Mouse (Mus musculus) heart, adult 2 months (tissue): Measurements from ENCODE around the gene Rasgef1b. TPM values are rescaled to one million over a fixed set of nuclear protein-coding genes. Genes with fewer than 3 reads are reported as not detected.

Experiments used
- DNase-seq, 2 experiments: peaks; one replicate each; pipeline ENCODE4 v3.0.0; 2021
- H3K27ac ChIP-seq: fragments of 200-600 bp; 2 replicates; pipeline ENCODE4 v1.8.1; 2022
- H3K27me3 ChIP-seq: fragments of 200-500 bp; 2 replicates; pipeline ENCODE4 v1.6.1; 2012; ENCODE audit warnings: mild to moderate bottlenecking, low read length, inconsistent platforms, mixed read lengths; ENCODE audit not compliant: control insufficient read depth, insufficient read depth
- H3K36me3 ChIP-seq: fragments of 200-500 bp; 2 replicates; pipeline ENCODE4 v1.6.1; 2012; ENCODE audit warnings: low read length, inconsistent platforms; ENCODE audit not compliant: control insufficient read depth, insufficient read depth
- H3K4me1 ChIP-seq: fragments of 200-500 bp; 2 replicates; pipeline ENCODE4 v1.6.1; 2011; ENCODE audit warnings: low read length; ENCODE audit not compliant: control insufficient read depth, insufficient read depth
- H3K4me3 ChIP-seq: fragments of 200-600 bp; 2 replicates; pipeline ENCODE4 v1.8.1; 2022
- H3K79me2 ChIP-seq: fragments of 200-500 bp; replicated peaks from 2 replicates; pipeline ENCODE4 v1.6.1; 2012; ENCODE audit warnings: mild to moderate bottlenecking, inconsistent platforms, low read length, moderate library complexity, mixed read lengths; ENCODE audit not compliant: control insufficient read depth, insufficient read depth
- H3K9ac ChIP-seq: fragments of 200-500 bp; 2 replicates; pipeline ENCODE4 v1.6.1; 2012; ENCODE audit warnings: low read depth, mild to moderate bottlenecking, control low read depth, inconsistent platforms, low read length, mixed read lengths
- CTCF ChIP-seq: fragments of 200-600 bp; IDR thresholded peaks from 2 replicates; pipeline ENCODE4 v1.8.1; 2022; ENCODE audit warnings: antibody characterized with exemption, mild to moderate bottlenecking, moderate library complexity
- EP300 ChIP-seq: fragments of 200-500 bp; IDR thresholded peaks from 2 replicates; pipeline ENCODE4 v1.6.1; 2011; ENCODE audit warnings: low read depth, low read length, control low read depth; ENCODE audit not compliant: insufficient read depth
- POLR2A ChIP-seq: fragments of 200-500 bp; IDR thresholded peaks from 2 replicates; pipeline ENCODE4 v1.6.1; 2011; ENCODE audit warnings: mild to moderate bottlenecking, low read depth, low read length, control low read depth; ENCODE audit not compliant: insufficient read depth
- WGBS: fragments of 180-500 bp; shearing (Covaris S2); methylation state at CpG from one replicate; pipeline ENCODE4 v1.1.7; 2018; 5-methylcytosine and 5-hydroxymethylcytosine counted together
- intact Hi-C: fragments of 180-260 bp; cut with DNase I; formaldehyde crosslinking; loops from one replicate; pipeline ENCODE4 v1.15.1; 2025
- polyA plus RNA-seq: library from polyadenylated mRNA; depleted of rRNA; stranded (reverse); fragments of >200 nt; gene quantifications from 2 replicates; pipeline ENCODE4 v1.2.3, GENCODE M21; 2012
- total RNA-seq, 2 experiments: library from RNA; stranded (reverse); gene quantifications; 2 replicates each; pipeline ENCODE4 v1.2.3; 2021

Gene Rasgef1b
- total and polyA plus RNA-seq, 3 experiments = 4.3 to 17.7 (median 9.3) TPM

GRCm38 (mm10) chr5:99753368-99753767, 24.5 kb upstream of the Rasgef1b start:
- no peak overlapping the region for H3K27ac ChIP-seq
- no peak for TF ChIP-seq CTCF
- no peak for TF ChIP-seq POLR2A
- TF ChIP-seq EP300 = no peak
- no peaks in the 10 kb centered on the region for H3K4me1 ChIP-seq
- 65% methylated on average over 13 of the region's 13 CpGs for WGBS
- no peak overlapping the region for H3K4me3 ChIP-seq
- no peaks in the 10 kb centered on the region for H3K36me3 ChIP-seq
- no peak overlapping the region for H3K9ac ChIP-seq
- intact Hi-C loops = no loop called here
- no peaks in the 10 kb centered on the region for H3K79me2 ChIP-seq
- no peaks in the 10 kb centered on the region for H3K27me3 ChIP-seq
- no peak for DNase-seq

- H3K27me3 ChIP-seq = no peaks in the 10 kb centered on the region
- intact Hi-C loops = no loop called here
Observed at GRCm38 (mm10) chr5:99752670-99753231, 23.9 kb upstream of the Rasgef1b start.

GRCm38 (mm10) chr5:99748417-99748816, 19.6 kb upstream of the Rasgef1b start:
- TF ChIP-seq EP300 (no peak), CTCF (no peak), POLR2A (no peak)
- intact Hi-C loops = no loop called here

More at GRCm38 (mm10) chr5:99752670-99753231, 23.9 kb upstream of the Rasgef1b start:
- H3K9ac ChIP-seq = no peak overlapping the region
- H3K36me3 ChIP-seq = no peaks in the 10 kb centered on the region
- 86% methylated on average over 5 of the region's 5 CpGs for WGBS
- H3K4me1 ChIP-seq = no peaks in the 10 kb centered on the region
- no peak overlapping the region for H3K4me3 ChIP-seq
- no peak for TF ChIP-seq EP300
- no peak for TF ChIP-seq CTCF
- TF ChIP-seq POLR2A = no peak
- no peak for DNase-seq
- H3K79me2 ChIP-seq = no peaks in the 10 kb centered on the region
- H3K27ac ChIP-seq = no peak overlapping the region

GRCm38 (mm10) chr5:99746087-99746486, 17.2 kb upstream of the Rasgef1b start:
- WGBS = 55% methylated on average over 7 of the region's 7 CpGs
- H3K27me3 ChIP-seq = no peaks in the 10 kb centered on the region
- H3K36me3 ChIP-seq = no peaks in the 10 kb centered on the region
- H3K4me3 ChIP-seq = no peak overlapping the region
- H3K79me2 ChIP-seq = no peaks in the 10 kb centered on the region
- no peaks in the 10 kb centered on the region for H3K4me1 ChIP-seq
- TF ChIP-seq CTCF (no peak), POLR2A (no peak)
- DNase-seq = no peak
- no peak overlapping the region for H3K27ac ChIP-seq
- no peak overlapping the region for H3K9ac ChIP-seq
- intact Hi-C loops = no loop called here

More at GRCm38 (mm10) chr5:99748417-99748816, 19.6 kb upstream of the Rasgef1b start:
- H3K79me2 ChIP-seq = no peaks in the 10 kb centered on the region
- no peaks in the 10 kb centered on the region for H3K4me1 ChIP-seq
- H3K36me3 ChIP-seq = no peaks in the 10 kb centered on the region
- H3K9ac ChIP-seq = no peak overlapping the region
- DNase-seq = no peak
- no peak overlapping the region for H3K27ac ChIP-seq
- 80% methylated on average over 10 of the region's 10 CpGs for WGBS
- H3K4me3 ChIP-seq = no peak overlapping the region
- H3K27me3 ChIP-seq = no peaks in the 10 kb centered on the region

GRCm38 (mm10) chr5:99742874-99743273, 14.0 kb upstream of the Rasgef1b start:
- no peaks in the 10 kb centered on the region for H3K79me2 ChIP-seq
- no peak for TF ChIP-seq CTCF
- TF ChIP-seq POLR2A = no peak
- TF ChIP-seq EP300 = no peak
- DNase-seq = no peak
- WGBS = 92% methylated on average over 7 of the region's 7 CpGs
- no peak overlapping the region for H3K9ac ChIP-seq
- no peaks in the 10 kb centered on the region for H3K4me1 ChIP-seq
- no peaks in the 10 kb centered on the region for H3K36me3 ChIP-seq
- intact Hi-C loops = no loop called here
- no peak overlapping the region for H3K27ac ChIP-seq
- H3K27me3 ChIP-seq = no peaks in the 10 kb centered on the region
- H3K4me3 ChIP-seq = no peak overlapping the region

- H3K79me2 ChIP-seq = no peaks in the 10 kb centered on the region
- no peak overlapping the region for H3K27ac ChIP-seq
- no peak for DNase-seq
- intact Hi-C loops = no loop called here
- H3K4me1 ChIP-seq = no peaks in the 10 kb centered on the region
- no peaks in the 10 kb centered on the region for H3K27me3 ChIP-seq
- H3K36me3 ChIP-seq = no peaks in the 10 kb centered on the region
- no peak for TF ChIP-seq POLR2A
- no peak overlapping the region for H3K9ac ChIP-seq
- no peak overlapping the region for H3K4me3 ChIP-seq
- 63% methylated on average over 8 of the region's 8 CpGs for WGBS
Observed at GRCm38 (mm10) chr5:99742056-99742455, 13.2 kb upstream of the Rasgef1b start.
